Mouse (Mus musculus): ENCODE data around the gene Mcmbp. TPM values are rescaled to one million over a fixed set of nuclear protein-coding genes. Genes with fewer than 3 reads are reported as not detected.
"Not testable (repeated sequence)": the region's sequence is repeated elsewhere in the genome, so short reads cannot be mapped to it uniquely, and the experiment has no call there.

The Mcmbp gene
- total and polyA plus RNA-seq, 2 experiments from 2014 or later, result 42.0 to 43.3 TPM

GRCm38 (mm10) chr7:128725189-128725588 is 15.1 kb downstream of the Mcmbp start:
- ATAC-seq (no peak), DNase-seq (no peak)
- peaks cover 11% of the 10 kb centered on the region for H3K4me1 ChIP-seq (ENCODE audit: insufficient read depth)
- no peak overlapping the region for H3K9ac ChIP-seq
- H3K4me3 ChIP-seq (ENCODE audit: low read depth, low read length), result no peak overlapping the region
- no peaks in the 10 kb centered on the region for H3K9me3 ChIP-seq (ENCODE audit: low read length)
- no peak for TF ChIP-seq CTCF (IDR thresholded peaks at IDR 0.05; ENCODE audit: low read depth)
- H3K4me2 ChIP-seq (ENCODE audit: low read depth), result no peak overlapping the region
- WGBS, result 71% methylated on average over 9 of the region's 9 CpGs
- H3K36me3 ChIP-seq (ENCODE audit: insufficient read depth), result peaks cover 19% of the 10 kb centered on the region
- no peaks in the 10 kb centered on the region for H3K27me3 ChIP-seq (ENCODE audit: insufficient read depth, low read length)
- peak overlapping the region; percentile 54 for H3K27ac ChIP-seq (ENCODE audit: low read depth, low read length)

- H3K9me3 ChIP-seq (ENCODE audit: low read length), result no peaks in the 10 kb centered on the region
- H3K36me3 ChIP-seq (ENCODE audit: insufficient read depth), result peaks cover 22% of the 10 kb centered on the region
- H3K4me1 ChIP-seq (ENCODE audit: insufficient read depth), result peaks cover 11% of the 10 kb centered on the region
- DNase-seq (peak; percentile 91), ATAC-seq (peak; percentile 97)
- no peak overlapping the region for H3K4me2 ChIP-seq (ENCODE audit: low read depth)
- no peak overlapping the region for H3K4me3 ChIP-seq (ENCODE audit: low read depth, low read length)
- no peak overlapping the region for H3K9ac ChIP-seq
- peak; percentile 87 for TF ChIP-seq CTCF (IDR thresholded peaks at IDR 0.05; ENCODE audit: low read depth)
- H3K27ac ChIP-seq (ENCODE audit: low read depth, low read length), result peak overlapping the region; percentile 54
- H3K27me3 ChIP-seq (ENCODE audit: insufficient read depth, low read length), result no peaks in the 10 kb centered on the region
- WGBS, result 12% methylated on average over 4 of the region's 4 CpGs
These were observed 15.5 kb downstream of the Mcmbp start for GRCm38 (mm10) chr7:128724761-128725160.

GRCm38 (mm10) chr7:128717991-128718390 is 22.3 kb downstream of the Mcmbp start:
- 73% methylated on average over 4 of the region's 4 CpGs for WGBS

GRCm38 (mm10) chr7:128705735-128706134 is 34.6 kb downstream of the Mcmbp start:
- Histone ChIP-seq H3K9ac (no peak overlapping the region), H3K4me1 (ENCODE audit: insufficient read depth) (no peaks in the 10 kb centered on the region), H3K9me3 (ENCODE audit: low read length) (no peaks in the 10 kb centered on the region), H3K4me3 (ENCODE audit: low read depth, low read length) (no peak overlapping the region), H3K27ac (ENCODE audit: low read depth, low read length) (no peak overlapping the region), H3K27me3 (ENCODE audit: insufficient read depth, low read length) (no peaks in the 10 kb centered on the region), H3K36me3 (ENCODE audit: insufficient read depth) (peaks cover 78% of the 10 kb centered on the region), H3K4me2 (ENCODE audit: low read depth) (no peak overlapping the region)
- TF ChIP-seq CTCF (IDR thresholded peaks at IDR 0.05; ENCODE audit: low read depth), result peak; percentile 99
- DNase-seq (peak; percentile 90), ATAC-seq (peak; percentile 91)
- WGBS, result 29% methylated on average over 4 of the region's 4 CpGs

More at GRCm38 (mm10) chr7:128717991-128718390, 22.3 kb downstream of the Mcmbp start:
- DNase-seq (no peak), ATAC-seq (no peak)
- Histone ChIP-seq H3K9me3 (ENCODE audit: low read length) (no peaks in the 10 kb centered on the region), H3K36me3 (ENCODE audit: insufficient read depth) (peaks cover 74% of the 10 kb centered on the region), H3K4me3 (ENCODE audit: low read depth, low read length) (no peak overlapping the region), H3K27me3 (ENCODE audit: insufficient read depth, low read length) (no peaks in the 10 kb centered on the region), H3K4me1 (ENCODE audit: insufficient read depth) (no peaks in the 10 kb centered on the region), H3K27ac (ENCODE audit: low read depth, low read length) (0 out of 2 replicates have a peak overlapping the region, but pooled peaks have one; percentile 16), H3K4me2 (ENCODE audit: low read depth) (no peak overlapping the region), H3K9ac (no peak overlapping the region)
- no peak for TF ChIP-seq CTCF (IDR thresholded peaks at IDR 0.05; ENCODE audit: low read depth)

GRCm38 (mm10) chr7:128699959-128700358 is 40.3 kb downstream of the Mcmbp start:
- H3K27me3 ChIP-seq (ENCODE audit: insufficient read depth, low read length); DNase-seq; H3K4me2 ChIP-seq (ENCODE audit: low read depth); H3K4me1 ChIP-seq (ENCODE audit: insufficient read depth); ATAC-seq; H3K27ac ChIP-seq (ENCODE audit: low read depth, low read length); H3K9me3 ChIP-seq (ENCODE audit: low read length); H3K4me3 ChIP-seq (ENCODE audit: low read depth, low read length); H3K9ac ChIP-seq: not testable (repeated sequence)
- peaks cover 70% of the 10 kb centered on the region for H3K36me3 ChIP-seq (ENCODE audit: insufficient read depth)
- WGBS, result 89% methylated on average over 6 of the region's 6 CpGs

- Histone ChIP-seq H3K9me3 (ENCODE audit: low read length) (no peaks in the 10 kb centered on the region), H3K9ac (no peak overlapping the region), H3K27me3 (ENCODE audit: insufficient read depth, low read length) (no peaks in the 10 kb centered on the region), H3K4me2 (ENCODE audit: low read depth) (no peak overlapping the region), H3K4me3 (ENCODE audit: low read depth, low read length) (no peak overlapping the region), H3K27ac (ENCODE audit: low read depth, low read length) (no peak overlapping the region), H3K36me3 (ENCODE audit: insufficient read depth) (peaks cover 58% of the 10 kb centered on the region), H3K4me1 (ENCODE audit: insufficient read depth) (0 out of 2 replicates have a peak, but pooled peaks cover 5% of the 10 kb centered on the region)
- 89% methylated on average over 10 of the region's 10 CpGs for WGBS
- DNase-seq, result no peak
- TF ChIP-seq CTCF (IDR thresholded peaks at IDR 0.05; ENCODE audit: low read depth), result no peak
- ATAC-seq, result no peak
These were observed 45.4 kb downstream of the Mcmbp start for GRCm38 (mm10) chr7:128694848-128695247.

GRCm38 (mm10) chr7:128692163-128692562 is 48.1 kb downstream of the Mcmbp start:
- WGBS, result 88% methylated on average over 7 of the region's 7 CpGs
- ATAC-seq (no peak), DNase-seq (no peak)
- Histone ChIP-seq H3K27ac (ENCODE audit: low read depth, low read length) (no peak overlapping the region), H3K9me3 (ENCODE audit: low read length) (peaks cover 9% of the 10 kb centered on the region), H3K4me1 (ENCODE audit: insufficient read depth) (0 out of 2 replicates have a peak, but pooled peaks cover 5% of the 10 kb centered on the region), H3K4me3 (ENCODE audit: low read depth, low read length) (no peak overlapping the region), H3K9ac (no peak overlapping the region), H3K27me3 (ENCODE audit: insufficient read depth, low read length) (no peaks in the 10 kb centered on the region), H3K4me2 (ENCODE audit: low read depth) (no peak overlapping the region), H3K36me3 (ENCODE audit: insufficient read depth) (peaks cover 36% of the 10 kb centered on the region)
- TF ChIP-seq CTCF (IDR thresholded peaks at IDR 0.05; ENCODE audit: low read depth), result no peak
